ENCODE assay signal across 19 mouse cellular contexts in genomic region chr12:59582587-59582986, GRCm38 (mm10).
"Had no signal": no experiment of that assay in that cellular context is flagged by ENCODE, and none has a peak within 500 bp of the region (broad histone marks: within the 10 kb centered on the region; RNA-seq: fewer than 3 reads in every experiment).

No protein-coding gene starts in this region.

- H3K4me3 ChIP-seq: layer of hippocampus, adult 2 months; limb, embryonic 15.5 days; midbrain, embryonic 12.5 days; midbrain, embryonic 15.5 days; neural tube, embryonic 12.5 days; stomach, embryonic 15.5 days had no signal

- H3K27ac ChIP-seq: kidney, postnatal 0 days; layer of hippocampus, adult 2 months; limb, embryonic 15.5 days; liver, embryonic 14.5 days; macrophage; midbrain, embryonic 12.5 days; midbrain, embryonic 15.5 days; neural tube, embryonic 12.5 days; stomach, embryonic 15.5 days had no signal

- DNase-seq: kidney, postnatal 25 days; layer of hippocampus, adult 9-11 months; liver, postnatal 0 days; lung, embryonic 14.5 days; retina, postnatal 1 day; right cerebral cortex, postnatal 25 days; spleen, adult 18-20 months; thymus, postnatal 36 days had no signal

- H3K4me1 ChIP-seq: limb, embryonic 15.5 days; midbrain, embryonic 12.5 days; midbrain, embryonic 15.5 days; neural tube, embryonic 12.5 days; stomach, embryonic 15.5 days had no signal

- H3K4me2 ChIP-seq: limb, embryonic 15.5 days; liver, embryonic 11.5 days; lung, embryonic 14.5 days; midbrain, embryonic 12.5 days; midbrain, embryonic 15.5 days; neural tube, embryonic 12.5 days; stomach, embryonic 15.5 days had no signal

- H3K9me3 ChIP-seq: limb, embryonic 15.5 days; midbrain, embryonic 12.5 days; midbrain, embryonic 15.5 days; neural tube, embryonic 12.5 days; stomach, embryonic 15.5 days had no signal

- H3K9ac ChIP-seq: limb, embryonic 15.5 days; liver, embryonic 14.5 days; liver, postnatal 0 days; lung, embryonic 14.5 days; midbrain, embryonic 12.5 days; midbrain, embryonic 15.5 days; neural tube, embryonic 12.5 days; stomach, embryonic 15.5 days had no signal

- ATAC-seq: liver, postnatal 0 days; lung, postnatal 0 days; midbrain, embryonic 15.5 days had no signal

- H3K36me3 ChIP-seq: limb, embryonic 15.5 days; midbrain, embryonic 12.5 days; midbrain, embryonic 15.5 days; neural tube, embryonic 12.5 days; stomach, embryonic 15.5 days had no signal

- H3K27me3 ChIP-seq: limb, embryonic 15.5 days; midbrain, embryonic 12.5 days; midbrain, embryonic 15.5 days; neural tube, embryonic 12.5 days; stomach, embryonic 15.5 days had no signal
